Mouse (Mus musculus): ENCODE measurements around the gene Alkal2.

GRCm38 (mm10) chr12:30933299-30933698 lies 49.2 kb downstream of the Alkal2 start:
- TF ChIP-seq CTCF (IDR thresholded peaks at IDR 0.05; ENCODE audit: borderline replicate concordance, control insufficient read depth, extremely low read depth, insufficient read depth, low read length, poor library complexity) (no peak), POLR2A (IDR thresholded peaks at IDR 0.05; ENCODE audit: control insufficient read depth, extremely low read depth, insufficient read depth, low read length, poor library complexity) (no peak)

Measured in thymus, adult 2 months (tissue).